Mouse (Mus musculus) liver, embryonic 11.5 days (tissue): ENCODE results near the gene Fbxl18. TPM values are rescaled to one million over a fixed set of nuclear protein-coding genes. Genes with fewer than 3 reads are reported as not detected.
A peak's percentile ranks its signal among the peaks of the same experiment; 100 is the strongest.
"Not testable (repeated sequence)": the region's sequence is repeated elsewhere in the genome, so short reads cannot be mapped to it uniquely, and the experiment has no call there.

Experiments used
- ATAC-seq: fragments of 200-750 bp; cut with Nextera tagmentation; replicated peaks from 2 replicates; pipeline ENCODE4 v1.8.0; 2017; ENCODE audit warnings: moderate number of reproducible peaks, mild to moderate bottlenecking, moderate TSS enrichment, moderate library complexity; ENCODE audit not compliant: low FRiP score
- DNase-seq: peaks from one replicate; pipeline ENCODE4 v3.0.0-alpha.2; 2017; ENCODE audit warnings: low spot score
- H3K27ac ChIP-seq: fragments of 300-500 bp; sonication (generic); 2 replicates; pipeline ENCODE4 v1.5.1; 2014; ENCODE audit warnings: mild to moderate bottlenecking, low read depth, low read length, control low read depth
- H3K27me3 ChIP-seq: fragments of 300-500 bp; sonication (generic); replicated peaks from 2 replicates; pipeline ENCODE4 v1.6.1; 2014; ENCODE audit warnings: low read length, mixed read lengths; ENCODE audit not compliant: control insufficient read depth, insufficient read depth
- H3K36me3 ChIP-seq: fragments of 300-500 bp; sonication (generic); 2 replicates; pipeline ENCODE4 v1.6.1; 2014; ENCODE audit warnings: mild to moderate bottlenecking, low read length, moderate library complexity, mixed read lengths; ENCODE audit not compliant: control insufficient read depth, insufficient read depth
- H3K4me1 ChIP-seq: fragments of 300-500 bp; sonication (generic); replicated peaks from 2 replicates; pipeline ENCODE4 v1.6.1; 2014; ENCODE audit warnings: low read length, mixed read lengths; ENCODE audit not compliant: control insufficient read depth, insufficient read depth
- H3K4me2 ChIP-seq: fragments of 300-500 bp; sonication (generic); 2 replicates; pipeline ENCODE4 v1.6.1; 2014; ENCODE audit warnings: mild to moderate bottlenecking, control low read depth, moderate library complexity
- H3K4me3 ChIP-seq: fragments of 300-500 bp; sonication (generic); 2 replicates; pipeline ENCODE4 v1.5.1; 2014; ENCODE audit warnings: low read depth, low read length, control low read depth
- H3K9ac ChIP-seq: fragments of 300-500 bp; sonication (generic); 2 replicates; pipeline ENCODE4 v1.6.1; 2014; ENCODE audit warnings: low read depth, low read length, control low read depth
- H3K9me3 ChIP-seq: fragments of 300-500 bp; sonication (generic); 2 replicates; pipeline ENCODE4 v1.6.1; 2016; ENCODE audit warnings: low read length, inconsistent platforms, mixed read lengths; ENCODE audit not compliant: control insufficient read depth
- WGBS: fragments of 180-500 bp; shearing (Covaris S2); extraction: QIAGEN DNeasy Blood & Tissue Kit; methylation state at CpG from one replicate; pipeline ENCODE4 v1.1.7; 2014; 5-methylcytosine and 5-hydroxymethylcytosine counted together
- polyA plus RNA-seq: library from polyadenylated mRNA; unstranded; fragments of >200 nt; fragmentation: Nextera tagmentation; extraction: Ambion mirVana; gene quantifications from 2 replicates; pipeline ENCODE4 v1.2.1, GENCODE M21; 2014

The Fbxl18 gene
- polyA plus RNA-seq, 1 experiment from 2014 or later, result 6.7 TPM

- ATAC-seq, result no peak
- Histone ChIP-seq H3K9ac (no peak overlapping the region), H3K36me3 (no peaks in the 10 kb centered on the region), H3K4me1 (no peaks in the 10 kb centered on the region; the same call in 1 of the 2 replicates), H3K9me3 (no peaks in the 10 kb centered on the region), H3K4me3 (no peak overlapping the region), H3K27ac (no peak overlapping the region), H3K27me3 (no peaks in the 10 kb centered on the region), H3K4me2 (no peak overlapping the region)
- WGBS, result 77% methylated on average over 7 of the region's 7 CpGs
- DNase-seq, result no peak
Observed at GRCm38 (mm10) chr5:142850916-142851680, 44.1 kb downstream of the Fbxl18 start.

GRCm38 (mm10) chr5:142850476-142850875 lies 44.7 kb downstream of the Fbxl18 start:
- Histone ChIP-seq H3K36me3 (no peaks in the 10 kb centered on the region), H3K27me3 (no peaks in the 10 kb centered on the region), H3K4me2 (no peak overlapping the region), H3K9ac (no peak overlapping the region), H3K4me1 (no peaks in the 10 kb centered on the region; the same call in 1 of the 2 replicates), H3K9me3 (no peaks in the 10 kb centered on the region), H3K4me3 (no peak overlapping the region), H3K27ac (no peak overlapping the region)
- 66% methylated on average over 9 of the region's 9 CpGs for WGBS
- DNase-seq (no peak), ATAC-seq (no peak)

- H3K4me3 ChIP-seq, result no peak overlapping the region
- DNase-seq (no peak), ATAC-seq (no peak)
- H3K27ac ChIP-seq, result no peak overlapping the region
- no peaks in the 10 kb centered on the region; the same call in 1 of the 2 replicates for H3K4me1 ChIP-seq
- H3K9me3 ChIP-seq, result no peaks in the 10 kb centered on the region
- H3K36me3 ChIP-seq, result no peaks in the 10 kb centered on the region
- 86% methylated on average over 7 of the region's 7 CpGs for WGBS
- no peaks in the 10 kb centered on the region for H3K27me3 ChIP-seq
- H3K4me2 ChIP-seq, result no peak overlapping the region
- no peak overlapping the region for H3K9ac ChIP-seq
Observed at GRCm38 (mm10) chr5:142848911-142849310, 46.3 kb downstream of the Fbxl18 start.

- Histone ChIP-seq H3K27ac (no peak overlapping the region), H3K27me3 (no peaks in the 10 kb centered on the region), H3K9ac (no peak overlapping the region), H3K4me2 (no peak overlapping the region), H3K36me3 (no peaks in the 10 kb centered on the region), H3K4me1 (no peaks in the 10 kb centered on the region), H3K9me3 (no peaks in the 10 kb centered on the region), H3K4me3 (no peak overlapping the region)
- ATAC-seq, result no peak
- no peak for DNase-seq
- 66% methylated on average over 3 of the region's 3 CpGs for WGBS
Observed at GRCm38 (mm10) chr5:142848149-142848548, 47.1 kb downstream of the Fbxl18 start.

- DNase-seq, result no peak
Observed at GRCm38 (mm10) chr5:142844467-142844866, 50.8 kb downstream of the Fbxl18 start.

GRCm38 (mm10) chr5:142842137-142842642 lies 53.0 kb downstream of the Fbxl18 start:
- H3K36me3 ChIP-seq, result no peaks in the 10 kb centered on the region
- H3K4me3 ChIP-seq, result no peak overlapping the region
- DNase-seq, result no peak
- WGBS, result 27% methylated on average over 7 of the region's 7 CpGs
- H3K9ac ChIP-seq, result no peak overlapping the region
- no peaks in the 10 kb centered on the region for H3K9me3 ChIP-seq
- no peak overlapping the region for H3K4me2 ChIP-seq
- H3K4me1 ChIP-seq, result no peaks in the 10 kb centered on the region
- no peak for ATAC-seq
- no peaks in the 10 kb centered on the region for H3K27me3 ChIP-seq
- H3K27ac ChIP-seq, result no peak overlapping the region

More at GRCm38 (mm10) chr5:142844467-142844866, 50.8 kb downstream of the Fbxl18 start:
- H3K4me2 ChIP-seq, result no peak overlapping the region
- ATAC-seq, result 0 out of 2 replicates have a peak, but pooled peaks have one; percentile 31
- no peaks in the 10 kb centered on the region for H3K36me3 ChIP-seq
- 49% methylated on average over 8 of the region's 8 CpGs for WGBS
- no peak overlapping the region for H3K27ac ChIP-seq
- no peaks in the 10 kb centered on the region for H3K9me3 ChIP-seq
- H3K27me3 ChIP-seq, result no peaks in the 10 kb centered on the region
- H3K9ac ChIP-seq, result no peak overlapping the region
- H3K4me1 ChIP-seq, result no peaks in the 10 kb centered on the region
- H3K4me3 ChIP-seq, result no peak overlapping the region

- DNase-seq, result no peak
- no peak for ATAC-seq
- 72% methylated on average over 8 of the region's 8 CpGs for WGBS
- Histone ChIP-seq H3K4me2 (no peak overlapping the region), H3K27ac (no peak overlapping the region), H3K27me3 (no peaks in the 10 kb centered on the region), H3K36me3 (no peaks in the 10 kb centered on the region), H3K4me3 (no peak overlapping the region), H3K9me3 (no peaks in the 10 kb centered on the region), H3K9ac (no peak overlapping the region), H3K4me1 (no peaks in the 10 kb centered on the region)
Observed at GRCm38 (mm10) chr5:142841372-142842136, 53.7 kb downstream of the Fbxl18 start.

GRCm38 (mm10) chr5:142837427-142837826 lies 57.8 kb downstream of the Fbxl18 start:
- H3K36me3 ChIP-seq, H3K9ac ChIP-seq, H3K9me3 ChIP-seq, H3K27me3 ChIP-seq, H3K4me2 ChIP-seq, H3K4me1 ChIP-seq, H3K4me3 ChIP-seq, H3K27ac ChIP-seq, ATAC-seq, DNase-seq: not testable (repeated sequence)
- WGBS, result 93% methylated on average over 2 of the region's 2 CpGs
